Mouse (Mus musculus): Measurements from ENCODE around the gene Grm6. TPM values are rescaled to one million over a fixed set of nuclear protein-coding genes. Genes with fewer than 3 reads are reported as not detected.
A peak's percentile ranks its signal among the peaks of the same experiment; 100 is the strongest.

Gene Grm6
- 0.06 TPM in 1 of 2 replicates, not detected in the other for polyA plus RNA-seq (2015; fragmentation: Nextera tagmentation; extraction: Ambion mirVana)

DNA sequence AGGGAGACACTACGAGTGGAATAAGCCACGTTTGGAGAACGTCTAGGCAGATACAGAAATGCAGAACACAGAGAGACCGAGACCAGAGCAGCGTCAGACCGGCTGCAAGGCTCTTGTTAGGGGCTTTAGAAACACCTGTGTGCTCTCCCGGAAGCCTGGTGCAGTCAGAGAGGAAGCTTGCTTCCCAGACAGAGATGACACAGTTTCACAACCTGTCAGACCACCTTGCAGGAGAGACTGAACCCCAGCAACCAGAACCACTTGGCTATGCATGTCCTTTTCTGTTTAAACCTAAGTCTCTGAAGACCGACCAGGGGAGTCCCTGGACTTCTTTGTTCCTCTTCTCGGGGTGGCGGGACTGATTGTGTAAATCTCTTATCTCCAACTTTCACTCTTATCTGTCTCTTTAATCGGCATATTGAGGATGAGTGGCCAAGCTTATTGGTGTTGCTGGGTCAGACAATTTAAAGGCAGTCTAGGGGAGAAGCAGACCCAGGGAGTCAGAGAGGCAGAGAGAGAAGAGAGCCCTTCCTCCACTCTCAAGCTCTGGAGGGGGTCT is at the start of gene Grm6:
Gene Grm6 (plus strand): TSS at position 509 of the 559 bp plus-strand sequence.
- under 1% methylated on average over 11 of the region's 11 CpGs for whole genome bisulfite sequencing
- no peak for ATAC-seq
- no peaks in the 10 kb centered on the region for H3K9me3 ChIP-seq
- peak within 1 kb of the TSS; percentile 90 for H3K4me2 ChIP-seq (replicated peaks)
- H3K4me3 ChIP-seq (replicated peaks), result peak within 1 kb of the TSS; percentile 42
- H3K36me3 ChIP-seq, result no peaks in the 10 kb centered on the region
- H3K4me1 ChIP-seq (replicated peaks), result peaks cover 12% of the 10 kb centered on the region
- peaks cover 59% of the 10 kb centered on the region for H3K27me3 ChIP-seq (replicated peaks)
- no peak within 1 kb of the TSS for H3K27ac ChIP-seq
- peak within 1 kb of the TSS; percentile 10; the same call in 1 of the 2 replicates for H3K9ac ChIP-seq

DNA sequence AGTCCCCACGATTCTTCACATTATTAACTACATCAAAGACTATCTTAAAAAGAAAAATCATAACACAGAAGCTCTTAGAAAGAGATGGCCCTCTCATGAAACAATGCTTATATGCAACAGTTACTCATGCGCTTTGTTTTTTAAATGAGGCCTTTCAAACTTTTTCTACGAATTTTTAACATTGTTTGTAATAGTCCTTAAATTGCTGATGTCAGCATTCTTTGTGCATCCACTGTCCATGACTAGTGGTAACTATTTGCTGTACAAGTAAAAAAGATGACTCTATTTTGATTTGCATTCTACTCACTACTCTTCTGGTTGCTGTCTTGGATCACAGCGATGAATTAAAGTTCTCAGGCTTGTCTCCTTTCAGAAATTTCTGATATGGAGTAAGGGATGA is 36.3 kb upstream of the Grm6 start:
- 98% methylated on average over 4 of the region's 4 CpGs for WGBS
- no peak for ATAC-seq
- Histone ChIP-seq H3K4me2 (replicated peaks) (no peak overlapping the region), H3K9me3 (peaks cover 7% of the 10 kb centered on the region), H3K4me1 (replicated peaks) (no peaks in the 10 kb centered on the region), H3K36me3 (peaks cover 46% of the 10 kb centered on the region), H3K4me3 (replicated peaks) (no peak overlapping the region), H3K9ac (no peak overlapping the region), H3K27me3 (replicated peaks) (no peaks in the 10 kb centered on the region), H3K27ac (no peak overlapping the region)

DNA sequence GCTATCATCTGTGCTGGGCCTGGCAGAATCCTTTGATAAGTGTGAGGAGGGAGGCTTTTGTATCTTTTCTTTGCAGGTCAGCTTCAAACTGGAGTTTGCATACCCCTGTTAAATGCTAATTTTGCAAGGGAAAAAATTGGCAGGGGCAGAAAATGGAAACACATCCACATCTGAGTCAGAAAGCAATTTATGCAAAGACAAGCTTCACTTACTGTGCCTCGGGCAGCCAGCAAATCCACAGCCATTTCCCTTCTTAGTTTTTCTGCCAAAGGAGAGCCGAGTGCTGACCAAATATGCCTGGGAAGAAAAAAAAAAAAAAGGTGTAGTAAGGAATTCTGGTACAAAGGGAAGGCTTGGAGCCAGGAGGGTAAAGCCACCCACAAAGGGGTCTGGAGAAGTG is 24.3 kb upstream of the Grm6 start:
- H3K27me3 ChIP-seq (replicated peaks), result no peaks in the 10 kb centered on the region
- no peak for ATAC-seq
- H3K36me3 ChIP-seq, result peaks cover 5% of the 10 kb centered on the region; the same call in 1 of the 2 replicates
- 51% methylated on average over 2 of the region's 2 CpGs for WGBS
- no peaks in the 10 kb centered on the region; the same call in 1 of the 2 replicates for H3K9me3 ChIP-seq
- peak overlapping the region; percentile 92; the same call in 1 of the 2 replicates for H3K4me3 ChIP-seq (replicated peaks)
- H3K9ac ChIP-seq, result no peak overlapping the region
- peak overlapping the region; percentile 62 for H3K4me2 ChIP-seq (replicated peaks)
- 0 out of 2 replicates have a peak, but pooled peaks cover 5% of the 10 kb centered on the region for H3K4me1 ChIP-seq (replicated peaks)
- H3K27ac ChIP-seq, result no peak overlapping the region

DNA sequence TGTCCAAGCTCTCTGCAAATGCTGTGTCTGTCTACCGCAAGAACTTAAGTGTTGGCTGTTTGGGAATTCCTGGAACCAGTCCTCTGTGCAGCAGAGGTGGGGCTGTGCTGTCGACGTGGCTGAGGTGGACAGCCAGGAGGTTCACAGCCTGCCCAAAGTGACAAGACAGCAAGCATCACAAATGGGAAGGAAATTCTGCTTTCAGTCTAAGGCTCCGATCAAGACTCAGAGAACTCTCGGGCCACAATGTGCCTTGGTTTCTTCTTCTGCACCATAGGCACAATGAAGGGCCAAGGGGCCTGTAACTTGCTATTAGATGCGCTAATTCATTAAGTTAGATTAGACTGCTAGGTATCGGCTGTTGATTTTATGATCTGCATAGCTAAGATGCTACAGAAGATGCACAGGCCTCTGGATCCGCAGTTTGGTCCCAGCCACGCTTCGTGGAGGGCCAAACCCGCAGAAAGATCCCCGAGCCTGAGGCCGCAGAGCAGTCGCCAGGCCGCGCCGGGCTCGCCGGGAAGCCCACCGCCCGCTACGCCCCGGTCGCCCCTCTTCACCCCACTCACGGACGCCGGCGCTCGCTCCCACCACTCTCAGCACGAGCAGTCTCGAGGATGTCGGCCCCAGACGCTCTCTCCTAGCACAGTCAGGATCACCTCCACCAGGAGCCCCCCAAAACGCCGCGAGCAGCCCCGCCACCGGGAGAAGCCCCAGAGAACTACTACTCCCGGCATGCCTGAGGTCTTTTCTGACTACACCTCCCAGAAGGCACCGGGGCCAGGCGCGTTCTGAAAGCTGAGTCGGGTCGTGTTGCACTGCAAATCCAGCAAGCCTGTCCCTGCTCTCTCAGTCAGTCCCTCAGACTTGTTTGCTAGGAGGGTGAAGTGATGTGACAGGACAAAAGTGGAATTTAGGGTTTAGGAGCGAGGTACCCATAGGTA is 23.2 kb upstream of the Grm6 start, which contains the start of gene Zfp354c:
Gene Zfp354c (minus strand): TSS at position 715 of the 944 bp plus-strand sequence.
- under 1% methylated on average over 45 of the region's 45 CpGs for WGBS
- H3K9me3 ChIP-seq, result no peaks in the 10 kb centered on the region; the same call in 1 of the 2 replicates

DNA sequence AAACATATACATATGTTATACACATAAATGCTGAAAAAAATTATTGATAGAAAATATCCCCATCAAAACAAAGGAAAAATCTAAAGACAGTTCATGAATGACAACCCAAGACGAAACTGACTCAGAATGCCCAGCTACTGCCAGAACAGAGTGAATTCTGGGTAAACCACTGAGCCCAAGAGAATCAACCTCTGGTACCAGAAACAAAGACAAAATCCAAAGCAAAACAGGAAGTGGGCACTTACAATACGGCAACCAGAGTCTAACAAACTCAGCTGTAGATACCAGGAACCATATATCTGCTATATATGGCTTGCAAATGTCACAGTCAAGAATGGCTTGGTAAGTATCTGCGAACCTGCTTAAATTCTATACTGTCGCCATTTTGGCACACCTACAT is 14.8 kb upstream of the Grm6 start:
- no peak overlapping the region for H3K4me3 ChIP-seq (replicated peaks)
- H3K4me2 ChIP-seq (replicated peaks), result no peak overlapping the region
- H3K27ac ChIP-seq, result no peak overlapping the region
- 0 out of 2 replicates have a peak, but pooled peaks cover 3% of the 10 kb centered on the region for H3K9me3 ChIP-seq
- H3K27me3 ChIP-seq (replicated peaks), result no peaks in the 10 kb centered on the region
- H3K36me3 ChIP-seq, result peaks cover 5% of the 10 kb centered on the region; the same call in 1 of the 2 replicates
- no peak overlapping the region for H3K9ac ChIP-seq
- 86% methylated on average over 4 of the region's 4 CpGs for WGBS
- ATAC-seq, result no peak
- H3K4me1 ChIP-seq (replicated peaks), result no peaks in the 10 kb centered on the region; the same call in 1 of the 2 replicates

More for the DNA sequence above, 23.2 kb upstream of the Grm6 start, which contains the start of gene Zfp354c:
- peaks cover 5% of the 10 kb centered on the region; the same call in 1 of the 2 replicates for H3K36me3 ChIP-seq
- 0 out of 2 replicates have a peak within 1 kb of the TSS, but pooled peaks have one; percentile 32 for H3K27ac ChIP-seq
- peak; percentile 98 for ATAC-seq
- 0 out of 2 replicates have a peak, but pooled peaks cover 5% of the 10 kb centered on the region for H3K4me1 ChIP-seq (replicated peaks)
- peak within 1 kb of the TSS; percentile 92 for H3K4me3 ChIP-seq (replicated peaks)
- no peaks in the 10 kb centered on the region for H3K27me3 ChIP-seq (replicated peaks)
- peak within 1 kb of the TSS; percentile 62 for H3K4me2 ChIP-seq (replicated peaks)
- H3K9ac ChIP-seq, result peak within 1 kb of the TSS; percentile 91

DNA sequence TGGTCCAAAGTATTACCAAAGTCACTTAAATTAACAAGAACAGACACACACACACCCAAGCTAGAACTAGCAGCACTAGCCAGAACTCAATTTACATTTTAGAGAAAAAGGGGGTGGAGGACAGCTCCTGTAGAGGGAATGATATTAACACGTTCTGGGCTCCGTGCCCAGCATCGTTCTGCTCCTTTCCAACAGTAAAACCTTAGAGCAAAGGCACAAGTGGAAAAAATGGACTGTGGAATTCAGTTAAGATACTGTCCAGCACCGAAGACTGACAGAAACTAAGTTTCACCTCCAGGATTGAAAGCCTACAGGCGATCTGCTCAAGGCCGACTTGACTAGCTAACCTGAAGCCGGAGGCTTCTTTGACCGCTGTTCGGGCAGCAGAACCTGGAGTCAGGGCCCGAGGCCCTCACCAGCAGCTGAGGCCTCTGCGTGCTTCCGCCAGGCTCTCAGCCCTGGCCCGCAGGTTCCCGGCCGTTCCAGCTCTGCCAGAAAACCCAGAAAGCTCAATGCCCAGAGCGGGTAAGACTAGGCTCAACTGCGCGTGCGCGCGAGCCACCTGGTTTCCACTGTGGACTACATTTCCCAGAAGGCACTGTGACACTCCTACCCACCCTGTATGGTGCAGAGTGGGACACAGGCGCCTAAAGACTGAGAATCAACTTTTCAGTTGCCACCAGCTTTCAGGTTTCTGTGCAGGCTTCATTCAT is 9.3 kb upstream of the Grm6 start, which contains the start of gene Zfp879:
Gene Zfp879 (minus strand): TSS at position 530 of the 713 bp plus-strand sequence.
- Histone ChIP-seq H3K4me3 (replicated peaks) (peak within 1 kb of the TSS; percentile 35), H3K4me1 (replicated peaks) (no peaks in the 10 kb centered on the region; the same call in 1 of the 2 replicates), H3K27ac (peak within 1 kb of the TSS; percentile 87), H3K9me3 (no peaks in the 10 kb centered on the region), H3K4me2 (replicated peaks) (peak within 1 kb of the TSS; percentile 74), H3K9ac (peak within 1 kb of the TSS; percentile 52), H3K27me3 (replicated peaks) (no peaks in the 10 kb centered on the region), H3K36me3 (no peaks in the 10 kb centered on the region)
- 12% methylated on average over 22 of the region's 22 CpGs for WGBS
- ATAC-seq, result peak; percentile 97

DNA sequence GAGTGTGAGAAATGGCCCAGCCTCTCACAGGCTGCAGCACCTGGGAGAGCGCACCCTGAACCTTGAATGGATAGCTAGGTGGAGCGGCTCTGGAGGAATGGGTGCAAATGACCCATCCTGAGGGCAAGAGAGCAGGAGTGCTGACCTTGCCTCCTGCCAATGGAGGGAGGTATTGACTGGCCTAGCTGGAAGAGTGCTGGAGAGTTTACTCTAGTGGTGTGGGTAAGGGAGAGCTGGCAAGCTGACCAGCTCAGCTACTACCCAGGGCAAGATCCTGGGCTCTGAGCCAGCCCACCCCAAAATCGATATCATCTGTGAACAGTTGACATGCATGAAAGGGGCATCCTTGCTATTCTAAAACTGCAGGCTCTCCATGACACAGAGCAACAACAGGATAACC is 4.5 kb upstream of the Grm6 start:
- no peak overlapping the region for H3K4me2 ChIP-seq (replicated peaks)
- ATAC-seq, result no peak
- H3K4me3 ChIP-seq (replicated peaks), result no peak overlapping the region
- no peaks in the 10 kb centered on the region for H3K36me3 ChIP-seq
- peaks cover 37% of the 10 kb centered on the region for H3K27me3 ChIP-seq (replicated peaks)
- no peaks in the 10 kb centered on the region for H3K9me3 ChIP-seq
- H3K4me1 ChIP-seq (replicated peaks), result peaks cover 7% of the 10 kb centered on the region
- no peak overlapping the region for H3K27ac ChIP-seq
- H3K9ac ChIP-seq, result no peak overlapping the region
- 85% methylated on average over 3 of the region's 3 CpGs for WGBS

DNA sequence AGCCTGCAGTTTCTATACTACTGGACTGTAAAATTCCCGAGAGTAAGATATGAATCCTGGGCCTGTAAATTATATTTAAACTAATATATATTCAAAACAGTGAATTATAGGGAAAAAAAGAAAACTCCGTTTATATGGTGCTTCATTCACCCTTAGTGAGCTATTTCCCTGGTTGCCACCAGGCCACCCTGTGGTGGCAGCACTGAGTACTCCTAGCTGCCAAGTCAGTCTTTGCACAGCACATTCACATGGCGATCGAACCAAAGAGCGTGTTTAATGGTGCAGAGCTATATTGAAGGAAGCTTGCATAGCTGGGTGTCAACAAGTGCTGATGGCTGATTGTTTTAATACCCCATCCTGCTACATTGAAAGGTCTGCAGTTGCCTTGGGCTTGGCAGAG is 3.4 kb upstream of the Grm6 start:
- H3K4me3 ChIP-seq (replicated peaks), result no peak overlapping the region
- no peak overlapping the region for H3K27ac ChIP-seq
- peaks cover 48% of the 10 kb centered on the region for H3K27me3 ChIP-seq (replicated peaks)
- H3K36me3 ChIP-seq, result no peaks in the 10 kb centered on the region
- H3K4me1 ChIP-seq (replicated peaks), result peaks cover 12% of the 10 kb centered on the region
- H3K4me2 ChIP-seq (replicated peaks), result no peak overlapping the region
- no peaks in the 10 kb centered on the region for H3K9me3 ChIP-seq
- ATAC-seq, result no peak
- 73% methylated on average over 5 of the region's 5 CpGs for WGBS
- no peak overlapping the region for H3K9ac ChIP-seq

DNA sequence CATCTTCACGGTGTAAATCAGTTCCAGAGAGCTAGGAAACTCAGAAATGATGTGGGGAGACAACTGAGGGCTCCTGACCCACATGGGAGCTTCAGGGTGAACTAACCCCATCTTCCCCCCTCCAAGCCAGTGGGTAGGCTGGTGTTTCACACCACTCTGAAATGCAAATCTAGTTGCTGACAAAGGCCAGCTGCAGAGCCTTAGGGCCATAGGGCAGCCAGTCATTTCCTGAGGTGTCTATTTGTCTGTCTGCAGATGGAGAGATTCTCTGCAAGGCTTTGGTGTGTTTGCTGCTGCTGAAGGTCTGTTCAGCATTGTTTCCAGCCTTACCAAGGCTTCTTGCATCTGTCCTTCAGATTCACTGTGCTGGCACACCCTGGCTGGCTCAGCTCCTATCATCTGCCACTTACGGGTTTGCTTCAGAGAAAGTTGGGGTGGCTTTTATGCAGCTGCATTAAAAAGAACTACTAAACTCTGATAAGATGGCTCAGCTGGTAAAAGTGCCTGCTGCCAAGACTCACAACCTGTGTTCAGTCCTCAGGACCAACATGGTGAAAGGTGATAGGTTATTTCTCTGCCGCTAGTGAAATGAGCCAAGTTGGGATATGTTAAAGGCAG is 1.9 kb upstream of the Grm6 start:
- no peaks in the 10 kb centered on the region for H3K36me3 ChIP-seq
- WGBS, result 41% methylated on average over 3 of the region's 3 CpGs
- H3K4me2 ChIP-seq (replicated peaks), result no peak overlapping the region
- H3K9ac ChIP-seq, result no peak overlapping the region
- no peak overlapping the region for H3K27ac ChIP-seq
- no peaks in the 10 kb centered on the region for H3K9me3 ChIP-seq
- ATAC-seq, result no peak
- H3K4me1 ChIP-seq (replicated peaks), result peaks cover 12% of the 10 kb centered on the region
- H3K4me3 ChIP-seq (replicated peaks), result no peak overlapping the region
- H3K27me3 ChIP-seq (replicated peaks), result peaks cover 59% of the 10 kb centered on the region

DNA sequence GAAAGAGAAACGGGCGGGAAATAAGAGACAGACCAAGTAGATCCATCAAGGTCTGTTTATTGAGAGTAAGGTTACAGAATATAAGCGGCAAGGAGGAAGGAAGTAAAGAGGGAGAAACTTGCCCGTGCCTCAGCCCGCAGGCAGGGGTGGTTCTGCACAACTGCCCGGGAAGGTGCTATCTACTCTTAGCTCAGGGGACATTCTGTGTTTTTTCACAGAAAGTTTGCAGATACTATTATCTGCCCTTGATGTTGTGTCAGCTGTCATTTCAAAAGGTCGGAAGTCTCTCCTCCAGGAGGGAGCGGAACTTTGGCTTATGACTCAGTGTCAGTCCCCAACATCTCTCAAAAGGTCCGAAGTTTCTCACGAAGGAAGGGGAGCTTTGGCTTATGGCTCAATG is 1.2 kb upstream of the Grm6 start:
- H3K27me3 ChIP-seq (replicated peaks), result peaks cover 59% of the 10 kb centered on the region
- peaks cover 12% of the 10 kb centered on the region for H3K4me1 ChIP-seq (replicated peaks)
- H3K27ac ChIP-seq, result no peak overlapping the region
- 4% methylated on average over 10 of the region's 10 CpGs for WGBS
- H3K9me3 ChIP-seq, result no peaks in the 10 kb centered on the region
- H3K4me2 ChIP-seq (replicated peaks), result no peak overlapping the region
- no peak overlapping the region for H3K4me3 ChIP-seq (replicated peaks)
- no peak for ATAC-seq
- H3K36me3 ChIP-seq, result no peaks in the 10 kb centered on the region
- no peak overlapping the region for H3K9ac ChIP-seq

DNA sequence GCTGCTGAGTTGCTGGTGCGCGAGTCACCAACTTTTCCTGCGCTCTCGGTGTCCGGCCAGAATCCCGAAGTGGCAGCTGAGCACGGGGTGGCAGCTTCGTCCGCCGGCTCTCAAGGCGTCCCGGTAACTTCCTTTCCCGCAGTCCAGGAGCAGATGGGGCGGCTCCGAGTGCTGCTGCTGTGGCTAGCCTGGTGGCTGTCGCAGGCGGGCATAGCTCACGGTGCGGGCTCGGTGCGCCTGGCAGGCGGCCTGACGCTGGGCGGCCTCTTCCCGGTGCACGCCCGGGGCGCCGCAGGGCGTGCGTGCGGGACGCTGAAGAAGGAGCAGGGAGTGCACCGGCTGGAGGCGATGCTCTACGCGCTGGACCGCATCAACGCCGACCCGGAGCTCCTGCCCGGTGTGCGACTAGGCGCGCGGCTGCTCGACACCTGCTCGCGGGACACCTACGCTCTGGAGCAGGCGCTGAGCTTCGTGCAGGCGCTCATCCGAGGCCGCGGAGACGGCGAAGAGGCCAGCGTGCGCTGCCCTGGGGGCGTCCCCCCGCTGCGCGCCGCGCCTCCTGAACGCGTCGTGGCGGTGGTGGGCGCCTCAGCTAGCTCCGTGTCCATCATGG is 610 bp downstream of the Grm6 start:
- Histone ChIP-seq H3K9ac (peak overlapping the region; percentile 10; the same call in 1 of the 2 replicates), H3K27me3 (replicated peaks) (peaks cover 59% of the 10 kb centered on the region), H3K36me3 (no peaks in the 10 kb centered on the region), H3K4me1 (replicated peaks) (peaks cover 12% of the 10 kb centered on the region), H3K4me2 (replicated peaks) (peak overlapping the region; percentile 90), H3K4me3 (replicated peaks) (peak overlapping the region; percentile 42), H3K27ac (no peak overlapping the region), H3K9me3 (no peaks in the 10 kb centered on the region)
- peak; percentile 49; the same call in 1 of the 2 replicates for ATAC-seq
- under 1% methylated on average over 66 of the region's 72 CpGs for WGBS
